Comparison of ENCODE assay signal across 7 mouse cellular contexts in genomic region chr2:10142472-10143454, GRCm38 (mm10). TPM values are rescaled to one million over a fixed set of nuclear protein-coding genes. Genes with fewer than 3 reads are reported as not detected.
DNase-seq lines count a peak whose midpoint lies in the region; ATAC-seq and TF ChIP-seq lines count a peak whose summit lies in the region.

No protein-coding gene starts in this region.

- intact Hi-C loops in left cerebral cortex, adult 2 months (cut with DNase I): loop anchor here (1.0 to 2.0 kb wide), 2 partner anchors 44 to 146 kb away; no protein-coding TSS in a partner anchor

- peak; percentile 77 for TF ChIP-seq CTCF in left cerebral cortex, adult 2 months (IDR thresholded peaks at IDR 0.05)

- no peak overlapping the region for H3K4me3 ChIP-seq in left cerebral cortex, adult 2 months

- no peak overlapping the region for H3K27ac ChIP-seq in left cerebral cortex, adult 2 months

- ATAC-seq in megakaryocyte, adult 5-6 weeks (ENCODE audit: poor library complexity, severe bottlenecking): peak; percentile 99

- DNase-seq in R1 (ENCODE audit: low read depth, low spot score): peak; percentile 87
- peak; percentile 15 for DNase-seq in cerebellum, adult 8-10 months
- DNase-seq in frontal cortex, postnatal 10 days (ENCODE audit: low spot score in 2 of 2): peak; percentile 55
- DNase-seq in hindlimb bud, embryonic 11.5 days (ENCODE audit: extremely low spot score, low read depth, low spot score): peak; percentile 76
- DNase-seq in left cerebral cortex, adult 2 months (ENCODE audit: extremely low spot score in 1 of 2, low spot score in 2 of 2): peak; percentile 18 to 51
- peak; percentile 36 for DNase-seq in right cerebral cortex, postnatal 14 days

RNA-seq across cellular contexts. Expression of gene Itih5, which starts 10.6 kb away (rescaled TPM):
- total RNA-seq in left cerebral cortex, adult 2 months (2021): 10 to 100 TPM; 11.6 to 13.0 TPM
- 1.5 and 2.1 TPM in 2 replicates for total RNA-seq in megakaryocyte, adult 5-6 weeks (2015)
- total RNA-seq in megakaryocyte, adult 5-6 weeks (2017): 2.2 and 3.5 TPM in 2 replicates

RNA-seq across cellular contexts. Expression of gene Itih2, which starts 11.6 kb away (rescaled TPM):
- 1 to 10 TPM; 1.6 to 3.4 TPM for total RNA-seq in left cerebral cortex, adult 2 months (2021)
- total RNA-seq in megakaryocyte, adult 5-6 weeks (2015): not detected in 2 replicates
- not detected in 2 replicates for total RNA-seq in megakaryocyte, adult 5-6 weeks (2017)

Comparison
In these comparisons a context has a peak if more than half of its experiments do, and no peak if none do; other contexts are left out.
1. DNase-seq: peak in every context shown above with its lines; median percentile 87 in R1; 76 in hindlimb bud, embryonic 11.5 days; 55 in frontal cortex, postnatal 10 days; 36 in right cerebral cortex, postnatal 14 days; 34 in left cerebral cortex, adult 2 months; 15 in cerebellum, adult 8-10 months.